Mouse (Mus musculus) skeletal muscle tissue, adult 2 months (tissue): ENCODE measurements around the gene Cbx6.
A peak's percentile ranks its signal among the peaks of the same experiment; 100 is the strongest.

Source experiments
- DNase-seq: peaks from one replicate; pipeline ENCODE4 v3.0.0-alpha.2; 2012; ENCODE audit warnings: low read depth, low spot score

The Cbx6 gene

GRCm38 (mm10) chr15:79834130-79834880 lies at the start of gene Cbx6, which contains the start of gene Npcd:
TSS of gene Cbx6 (minus strand) at chr15:79834688.
TSS of gene Npcd (minus strand) at chr15:79834237.
- DNase-seq = peak; percentile 84

- peak; percentile 88 for DNase-seq
These were observed 48.9 kb upstream of the Cbx6 start for GRCm38 (mm10) chr15:79883352-79883822.

- DNase-seq = no peak
These were observed 48.3 kb upstream of the Cbx6 start for GRCm38 (mm10) chr15:79882623-79883267.

GRCm38 (mm10) chr15:79880477-79880876 lies 46.0 kb upstream of the Cbx6 start:
- no peak for DNase-seq

GRCm38 (mm10) chr15:79879319-79879718 lies 44.8 kb upstream of the Cbx6 start:
- DNase-seq = peak; percentile 71

GRCm38 (mm10) chr15:79878725-79879136 lies 44.2 kb upstream of the Cbx6 start:
- DNase-seq = no peak

- no peak for DNase-seq
These were observed 40.9 kb upstream of the Cbx6 start for GRCm38 (mm10) chr15:79875261-79875995.

GRCm38 (mm10) chr15:79873995-79874394 lies 39.5 kb upstream of the Cbx6 start:
- no peak for DNase-seq

- DNase-seq = no peak
These were observed 39.1 kb upstream of the Cbx6 start for GRCm38 (mm10) chr15:79873545-79873944.

GRCm38 (mm10) chr15:79867260-79868002 lies 32.9 kb upstream of the Cbx6 start:
- DNase-seq = no peak

- no peak for DNase-seq
These were observed 25.3 kb upstream of the Cbx6 start for GRCm38 (mm10) chr15:79859821-79860220.

- no peak for DNase-seq
These were observed 24.5 kb upstream of the Cbx6 start for GRCm38 (mm10) chr15:79858979-79859378.

- DNase-seq = no peak
These were observed 15.7 kb upstream of the Cbx6 start for GRCm38 (mm10) chr15:79850143-79850542.

- DNase-seq = peak; percentile 60
These were observed 12.6 kb upstream of the Cbx6 start for GRCm38 (mm10) chr15:79847100-79847499.

- no peak for DNase-seq
These were observed 11.5 kb upstream of the Cbx6 start for GRCm38 (mm10) chr15:79845986-79846385.

GRCm38 (mm10) chr15:79842985-79843384 lies 8.5 kb upstream of the Cbx6 start:
- DNase-seq = no peak

- no peak for DNase-seq
These were observed 5.8 kb upstream of the Cbx6 start for GRCm38 (mm10) chr15:79840281-79840680.

GRCm38 (mm10) chr15:79834881-79835260 lies 383 bp upstream of the Cbx6 start:
- DNase-seq = no peak

- no peak for DNase-seq
These were observed 1.0 kb downstream of the Cbx6 start for GRCm38 (mm10) chr15:79833251-79834050.

- DNase-seq = peak; percentile 53
These were observed 2.2 kb downstream of the Cbx6 start for GRCm38 (mm10) chr15:79832064-79832900.
